Mouse (Mus musculus) kidney, embryonic 14.5 days (tissue): ENCODE measurements around the gene Atp4b. TPM values are rescaled to one million over a fixed set of nuclear protein-coding genes. Genes with fewer than 3 reads are reported as not detected.

Experiments
- ATAC-seq: fragments of 200-750 bp; cut with Nextera tagmentation; 2 replicates; pipeline ENCODE4 v1.8.0; 2017; ENCODE audit warnings: moderate number of reproducible peaks, mild to moderate bottlenecking, moderate TSS enrichment, moderate library complexity; ENCODE audit not compliant: low FRiP score, low TSS enrichment
- H3K27ac ChIP-seq: fragments of 300-500 bp; sonication (generic); 2 replicates; pipeline ENCODE4 v1.5.1; 2014; ENCODE audit warnings: low read depth, mild to moderate bottlenecking, low read length, moderate library complexity, mixed read lengths
- H3K27me3 ChIP-seq: fragments of 300-500 bp; sonication (generic); 2 replicates; pipeline ENCODE4 v1.6.1; 2014; ENCODE audit warnings: mild to moderate bottlenecking, low read length; ENCODE audit not compliant: control insufficient read depth, insufficient read depth
- H3K36me3 ChIP-seq: fragments of 300-500 bp; sonication (generic); 2 replicates; pipeline ENCODE4 v1.6.1; 2014; ENCODE audit warnings: low read length, mixed read lengths; ENCODE audit not compliant: control insufficient read depth, insufficient read depth
- H3K4me1 ChIP-seq: fragments of 300-500 bp; sonication (generic); 2 replicates; pipeline ENCODE4 v1.6.1; 2014; ENCODE audit warnings: low read length, mixed read lengths; ENCODE audit not compliant: control insufficient read depth, insufficient read depth
- H3K4me2 ChIP-seq: fragments of 300-500 bp; sonication (generic); replicated peaks from 2 replicates; pipeline ENCODE4 v1.6.1; 2014; ENCODE audit warnings: low read depth, mild to moderate bottlenecking, low read length
- H3K4me3 ChIP-seq: fragments of 300-500 bp; sonication (generic); 2 replicates; pipeline ENCODE4 v1.5.1; 2014; ENCODE audit warnings: mild to moderate bottlenecking, low read length
- H3K9ac ChIP-seq: fragments of 300-500 bp; sonication (generic); 2 replicates; pipeline ENCODE4 v1.6.1; 2014; ENCODE audit warnings: low read depth, mild to moderate bottlenecking, low read length, moderate library complexity
- H3K9me3 ChIP-seq: fragments of 300-500 bp; sonication (generic); 2 replicates; pipeline ENCODE4 v1.6.1; 2016; ENCODE audit warnings: low read length; ENCODE audit not compliant: control insufficient read depth
- WGBS: fragments of 180-500 bp; shearing (Covaris S2); extraction: QIAGEN DNeasy Blood & Tissue Kit; methylation state at CpG from one replicate; pipeline ENCODE4 v1.1.7; 2014; 5-methylcytosine and 5-hydroxymethylcytosine counted together
- polyA plus RNA-seq: library from polyadenylated mRNA; unstranded; fragments of >200 nt; fragmentation: Nextera tagmentation; extraction: Ambion mirVana; gene quantifications from 2 replicates; pipeline ENCODE4 v1.2.1, GENCODE M21; 2014

The Atp4b gene
- polyA plus RNA-seq: not detected in 2 replicates

- Histone ChIP-seq H3K4me1 (no peaks in the 10 kb centered on the region), H3K9ac (no peak within 1 kb of the TSS), H3K27me3 (no peaks in the 10 kb centered on the region), H3K36me3 (no peaks in the 10 kb centered on the region), H3K4me3 (no peak within 1 kb of the TSS), H3K27ac (no peak within 1 kb of the TSS), H3K9me3 (no peaks in the 10 kb centered on the region), H3K4me2 (no peak within 1 kb of the TSS)
- ATAC-seq: no peak
- 88% methylated on average over 5 of the region's 5 CpGs for WGBS
These were observed at the start of gene Atp4b for GRCm38 (mm10) chr8:13396725-13397124. Gene Atp4b, minus strand, starts transcription at chr8:13396825.

GRCm38 (mm10) chr8:13442152-13442551 lies 45.5 kb upstream of the Atp4b start:
- Histone ChIP-seq H3K36me3 (no peaks in the 10 kb centered on the region), H3K4me1 (no peaks in the 10 kb centered on the region), H3K9me3 (no peaks in the 10 kb centered on the region), H3K4me2 (no peak overlapping the region), H3K9ac (no peak overlapping the region), H3K27me3 (peaks cover under 1% of the 10 kb centered on the region; the same call in 1 of the 2 replicates), H3K4me3 (no peak overlapping the region), H3K27ac (no peak overlapping the region)
- WGBS: 86% methylated on average over 2 of the region's 2 CpGs
- ATAC-seq: no peak

GRCm38 (mm10) chr8:13437531-13437930 lies 40.9 kb upstream of the Atp4b start:
- H3K4me2 ChIP-seq: no peak overlapping the region
- H3K36me3 ChIP-seq: no peaks in the 10 kb centered on the region
- no peak overlapping the region for H3K27ac ChIP-seq
- no peak overlapping the region for H3K4me3 ChIP-seq
- H3K9ac ChIP-seq: no peak overlapping the region
- ATAC-seq: no peak
- H3K27me3 ChIP-seq: peaks cover 29% of the 10 kb centered on the region
- no peaks in the 10 kb centered on the region for H3K9me3 ChIP-seq
- WGBS: 85% methylated on average over 2 of the region's 2 CpGs
- H3K4me1 ChIP-seq: no peaks in the 10 kb centered on the region

- ATAC-seq: no peak
- Histone ChIP-seq H3K27ac (no peak overlapping the region), H3K4me3 (no peak overlapping the region), H3K4me1 (no peaks in the 10 kb centered on the region), H3K36me3 (no peaks in the 10 kb centered on the region), H3K9ac (no peak overlapping the region), H3K4me2 (no peak overlapping the region), H3K9me3 (no peaks in the 10 kb centered on the region), H3K27me3 (peaks cover 29% of the 10 kb centered on the region)
- 16% methylated on average over 8 of the region's 8 CpGs for WGBS
These were observed 39.4 kb upstream of the Atp4b start for GRCm38 (mm10) chr8:13436052-13436451.

- no peaks in the 10 kb centered on the region for H3K36me3 ChIP-seq
- no peaks in the 10 kb centered on the region for H3K9me3 ChIP-seq
- H3K4me1 ChIP-seq: no peaks in the 10 kb centered on the region
- peaks cover 29% of the 10 kb centered on the region for H3K27me3 ChIP-seq
- H3K9ac ChIP-seq: no peak within 1 kb of the TSS
- 17% methylated on average over 10 of the region's 10 CpGs for WGBS
- no peak for ATAC-seq
- peak within 1 kb of the TSS; percentile 13; the same call in 1 of the 2 replicates for H3K4me2 ChIP-seq
- no peak within 1 kb of the TSS for H3K4me3 ChIP-seq
- H3K27ac ChIP-seq: no peak within 1 kb of the TSS
These were observed 38.3 kb upstream of the Atp4b start, which contains the start of gene Tmem255b for GRCm38 (mm10) chr8:13434889-13435288. Gene Tmem255b, plus strand, starts transcription at chr8:13435189.

- H3K4me3 ChIP-seq: no peak overlapping the region
- no peaks in the 10 kb centered on the region for H3K9me3 ChIP-seq
- no peak overlapping the region for H3K4me2 ChIP-seq
- no peaks in the 10 kb centered on the region for H3K36me3 ChIP-seq
- 72% methylated on average over 5 of the region's 5 CpGs for WGBS
- no peaks in the 10 kb centered on the region for H3K4me1 ChIP-seq
- ATAC-seq: no peak
- H3K9ac ChIP-seq: no peak overlapping the region
- H3K27ac ChIP-seq: no peak overlapping the region
- H3K27me3 ChIP-seq: peaks cover 29% of the 10 kb centered on the region
These were observed 36.5 kb upstream of the Atp4b start for GRCm38 (mm10) chr8:13433130-13433529.

GRCm38 (mm10) chr8:13430866-13431265 lies 34.2 kb upstream of the Atp4b start:
- peaks cover 17% of the 10 kb centered on the region for H3K27me3 ChIP-seq
- no peaks in the 10 kb centered on the region for H3K9me3 ChIP-seq
- no peak overlapping the region for H3K27ac ChIP-seq
- no peak for ATAC-seq
- H3K4me2 ChIP-seq: no peak overlapping the region
- no peaks in the 10 kb centered on the region for H3K36me3 ChIP-seq
- no peaks in the 10 kb centered on the region for H3K4me1 ChIP-seq
- no peak overlapping the region for H3K9ac ChIP-seq
- H3K4me3 ChIP-seq: no peak overlapping the region

- H3K4me2 ChIP-seq: no peak overlapping the region
- no peaks in the 10 kb centered on the region for H3K9me3 ChIP-seq
- no peaks in the 10 kb centered on the region for H3K36me3 ChIP-seq
- H3K9ac ChIP-seq: no peak overlapping the region
- H3K27ac ChIP-seq: no peak overlapping the region
- H3K4me1 ChIP-seq: no peaks in the 10 kb centered on the region
- peaks cover 12% of the 10 kb centered on the region for H3K27me3 ChIP-seq
- 84% methylated on average over 7 of the region's 7 CpGs for WGBS
- H3K4me3 ChIP-seq: no peak overlapping the region
- no peak for ATAC-seq
These were observed 33.8 kb upstream of the Atp4b start for GRCm38 (mm10) chr8:13430412-13430811.

- Histone ChIP-seq H3K4me1 (no peaks in the 10 kb centered on the region), H3K36me3 (no peaks in the 10 kb centered on the region), H3K27ac (no peak overlapping the region), H3K9ac (no peak overlapping the region), H3K9me3 (no peaks in the 10 kb centered on the region), H3K27me3 (no peaks in the 10 kb centered on the region), H3K4me3 (no peak overlapping the region), H3K4me2 (no peak overlapping the region)
- ATAC-seq: no peak
- 80% methylated on average over 9 of the region's 9 CpGs for WGBS
These were observed 31.5 kb upstream of the Atp4b start for GRCm38 (mm10) chr8:13428156-13428555.
